Mouse (Mus musculus): ENCODE measurements at regions not wholly inside any gene's neighbourhood (a gene's known extent, or its start where the extent isn't known, plus 50 kb on each side); places are given as distances from the start of the nearest gene placed in this dataset.

- no peak for TF ChIP-seq CTCF (IDR thresholded peaks at IDR 0.05; ENCODE audit: low read depth, low read length)
- TF ChIP-seq POLR2A (IDR thresholded peaks at IDR 0.05; ENCODE audit: extremely low read depth, insufficient read depth, low read length), result no peak
Measured at GRCm38 (mm10) chr4:92778076-92778475, 557.2 kb downstream of the Tusc1 start.

Data from liver, adult 2 months (tissue).